14 mouse cellular contexts compared by ENCODE assay signal in the genomic region with DNA sequence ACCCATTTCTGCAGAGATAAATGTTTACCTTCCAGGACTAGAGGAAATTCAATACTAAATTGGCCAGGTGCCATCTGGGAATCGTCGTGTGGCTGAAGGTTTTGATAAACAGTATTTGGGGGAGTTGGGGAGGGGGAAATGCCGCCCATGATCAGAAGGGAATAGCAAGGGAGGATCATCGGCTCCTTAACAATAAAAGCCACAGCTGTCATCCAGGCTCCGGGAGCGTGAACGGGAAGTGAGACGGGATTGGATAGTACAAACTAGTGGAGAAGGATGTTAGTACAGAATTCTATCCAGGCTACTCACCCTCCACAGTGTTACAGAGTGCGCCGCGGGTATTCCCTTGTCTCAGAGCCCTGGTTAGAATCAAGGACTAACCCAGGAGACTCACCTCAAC.
DNase-seq lines count a peak whose midpoint lies in the region; ATAC-seq lines count a peak whose summit lies in the region.
"Had no signal": no experiment of that assay in that cellular context is flagged by ENCODE, and none has a peak within 500 bp of the region (broad histone marks: within the 10 kb centered on the region; RNA-seq: fewer than 3 reads in every experiment).

No protein-coding gene starts in this region.

- peaks cover 13% of the 10 kb centered on the region for H3K4me1 ChIP-seq in kidney, embryonic 15.5 days
- H3K4me1 ChIP-seq in neural tube, embryonic 13.5 days (replicated peaks), result peaks cover 7% of the 10 kb centered on the region
- peaks cover 14% of the 10 kb centered on the region for H3K4me1 ChIP-seq in limb, embryonic 10.5 days

- peak; percentile 75 for ATAC-seq in kidney, embryonic 15.5 days (replicated peaks; ENCODE audit: low FRiP score)
- ATAC-seq in neural tube, embryonic 13.5 days (ENCODE audit: low read depth), result no peak; the same call in 1 of the 2 replicates
- ATAC-seq: Patski had no signal

- H3K4me2 ChIP-seq in kidney, embryonic 15.5 days, result peak overlapping the region; percentile 31
- no peak overlapping the region for H3K4me2 ChIP-seq in neural tube, embryonic 13.5 days

- no peaks in the 10 kb centered on the region for H3K9me3 ChIP-seq in kidney, embryonic 15.5 days (replicated peaks)
- H3K9me3 ChIP-seq in neural tube, embryonic 13.5 days, result no peaks in the 10 kb centered on the region
- H3K9me3 ChIP-seq in limb, embryonic 10.5 days (replicated peaks), result no peaks in the 10 kb centered on the region

- peak overlapping the region; percentile 67; the same call in 1 of the 2 replicates for H3K27ac ChIP-seq in kidney, embryonic 15.5 days
- H3K27ac ChIP-seq in neural tube, embryonic 13.5 days (replicated peaks), result peak overlapping the region; percentile 40; the same call in 1 of the 2 replicates
- 0 out of 2 replicates have a peak overlapping the region, but pooled peaks have one; percentile 9 for H3K27ac ChIP-seq in limb, embryonic 10.5 days

- no peaks in the 10 kb centered on the region for H3K27me3 ChIP-seq in kidney, embryonic 15.5 days
- no peaks in the 10 kb centered on the region for H3K27me3 ChIP-seq in neural tube, embryonic 13.5 days
- no peaks in the 10 kb centered on the region for H3K27me3 ChIP-seq in limb, embryonic 10.5 days (ENCODE audit: low read depth, poor library complexity, severe bottlenecking)
- H3K27me3 ChIP-seq: Patski had no signal

- H3K9ac ChIP-seq in kidney, embryonic 15.5 days, result no peak overlapping the region
- no peak overlapping the region for H3K9ac ChIP-seq in neural tube, embryonic 13.5 days

- H3K4me3 ChIP-seq in kidney, embryonic 15.5 days (replicated peaks), result no peak overlapping the region
- H3K4me3 ChIP-seq in neural tube, embryonic 13.5 days, result no peak overlapping the region
- no peak overlapping the region for H3K4me3 ChIP-seq in limb, embryonic 10.5 days

- WGBS in kidney, embryonic 15.5 days, result 21% methylated on average over 11 of the region's 11 CpGs
- 55% methylated on average over 11 of the region's 11 CpGs for WGBS in neural tube, embryonic 13.5 days
- WGBS in limb, embryonic 10.5 days, result 60% methylated on average over 11 of the region's 11 CpGs

- H3K36me3 ChIP-seq in kidney, embryonic 15.5 days, result no peaks in the 10 kb centered on the region
- H3K36me3 ChIP-seq in neural tube, embryonic 13.5 days, result no peaks in the 10 kb centered on the region
- no peaks in the 10 kb centered on the region for H3K36me3 ChIP-seq in limb, embryonic 10.5 days

- DNase-seq in kidney, postnatal 25 days, result no peak
- DNase-seq in neural tube, embryonic 10.5 days (ENCODE audit: extremely low spot score, low spot score), result no peak
- no peak for DNase-seq in limb, embryonic 10.5 days (ENCODE audit: low spot score)
- no peak for DNase-seq in heart, adult 9 months (ENCODE audit: low spot score in 2 of 2)
- no peak for DNase-seq in heart, postnatal 4 days
- DNase-seq: cerebellum, postnatal 25 days; heart, postnatal 36 days; kidney, postnatal 10 days; liver; lung, postnatal 10 days; thymus, postnatal 36 days had no signal

Comparison
In these comparisons a context has a peak if more than half of its experiments do, and no peak if none do; other contexts are left out.
1. H3K27ac ChIP-seq: peak in every context shown above with its lines; median percentile 67 in kidney, embryonic 15.5 days; 40 in neural tube, embryonic 13.5 days; 9 in limb, embryonic 10.5 days.